ENCODE assay signal across 8 mouse cellular contexts in the genomic region with DNA sequence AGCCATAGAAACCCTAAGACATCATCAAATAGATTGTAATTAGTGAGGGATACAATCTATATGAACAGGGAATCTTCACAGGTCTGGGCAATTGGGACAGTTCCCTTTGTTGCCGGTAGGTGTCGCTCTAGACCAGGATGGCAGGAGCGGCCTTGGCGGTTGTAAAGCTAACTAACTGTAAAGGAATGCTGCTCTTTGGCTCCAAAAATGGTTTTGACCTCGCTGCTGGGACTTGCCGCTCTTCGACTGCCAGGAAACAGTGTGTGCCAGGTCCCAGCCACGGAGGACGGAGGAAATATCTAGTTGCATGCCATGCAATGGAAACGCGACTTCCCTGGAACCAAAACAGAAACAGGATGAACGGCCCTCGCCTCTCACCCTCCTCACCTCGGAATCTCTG. TPM values are rescaled to one million over a fixed set of nuclear protein-coding genes. Genes with fewer than 3 reads are reported as not detected.
A peak's percentile ranks its signal among the peaks of the same experiment; 100 is the strongest.
DNase-seq lines count a peak whose midpoint lies in the region; ATAC-seq and TF ChIP-seq lines count a peak whose summit lies in the region.

No protein-coding gene starts in this region.

- WGBS in hindbrain, embryonic 14.5 days: 16% methylated on average over 14 of the region's 14 CpGs

- H3K36me3 ChIP-seq in hindbrain, embryonic 14.5 days (replicated peaks; ENCODE audit: control insufficient read depth, insufficient read depth): no peaks in the 10 kb centered on the region
- H3K36me3 ChIP-seq in megakaryocyte, embryonic 14.5 days (replicated peaks; ENCODE audit: low read length): no peaks in the 10 kb centered on the region

- H3K9ac ChIP-seq in hindbrain, embryonic 14.5 days: no peak overlapping the region

- intact Hi-C loops in left cerebral cortex, adult 2 months (cut with DNase I): loop anchor here (1.0 to 10.0 kb wide), 3 partner anchors 92 to 282 kb away; partner anchors contain the start of gene Tsen54

- H3K9me3 ChIP-seq in hindbrain, embryonic 14.5 days (ENCODE audit: control insufficient read depth, low read length): no peaks in the 10 kb centered on the region
- H3K9me3 ChIP-seq in megakaryocyte, embryonic 14.5 days: peaks cover 3% of the 10 kb centered on the region; the same call in 1 of the 2 replicates

- H3K4me1 ChIP-seq in hindbrain, embryonic 14.5 days (replicated peaks; ENCODE audit: control insufficient read depth, insufficient read depth, low read length): no peaks in the 10 kb centered on the region
- H3K4me1 ChIP-seq in megakaryocyte, embryonic 14.5 days: peaks cover 14% of the 10 kb centered on the region

- TF ChIP-seq CTCF in left cerebral cortex, adult 2 months (IDR thresholded peaks at IDR 0.05): peak; percentile 100

- no peak overlapping the region for H3K4me2 ChIP-seq in hindbrain, embryonic 14.5 days (replicated peaks)

- ATAC-seq in hindbrain, embryonic 14.5 days (ENCODE audit: low FRiP score): no peak

- peak; percentile 75 for DNase-seq in R1 (ENCODE audit: low read depth, low spot score)
- DNase-seq in cerebellum, postnatal 10 days: peak; percentile 92 to 94
- DNase-seq in frontal cortex, postnatal 25 days (ENCODE audit: low spot score in 2 of 2): peak; percentile 72 to 76
- DNase-seq in hindbrain, embryonic 14.5 days (ENCODE audit: low spot score): peak; percentile 85
- DNase-seq in left cerebral cortex, adult 2 months (ENCODE audit: extremely low spot score in 1 of 2, low spot score in 2 of 2): peak; percentile 72 to 86
- DNase-seq in right cerebral cortex, postnatal 36 days (ENCODE audit: low spot score in 2 of 2): peak; percentile 55 to 58
- DNase-seq in yolk sac, embryonic 10.5 days (ENCODE audit: low spot score): peak; percentile 71

- H3K27ac ChIP-seq in hindbrain, embryonic 14.5 days: no peak overlapping the region
- no peak overlapping the region for H3K27ac ChIP-seq in left cerebral cortex, adult 2 months

- H3K4me3 ChIP-seq in hindbrain, embryonic 14.5 days (replicated peaks; ENCODE audit: low read length): no peak overlapping the region
- no peak overlapping the region for H3K4me3 ChIP-seq in left cerebral cortex, adult 2 months
- peak overlapping the region; percentile 81 for H3K4me3 ChIP-seq in megakaryocyte, embryonic 14.5 days (replicated peaks)

- H3K27me3 ChIP-seq in hindbrain, embryonic 14.5 days (ENCODE audit: control insufficient read depth, insufficient read depth, low read length): no peaks in the 10 kb centered on the region
- H3K27me3 ChIP-seq in megakaryocyte, embryonic 14.5 days (replicated peaks): peaks cover 3% of the 10 kb centered on the region

RNA-seq across cellular contexts. Expression of gene Grb2, which starts 14.2 kb away (rescaled TPM):
- 121 and 139 TPM in 2 replicates for polyA plus RNA-seq in hindbrain, embryonic 14.5 days (2014; fragmentation: Nextera tagmentation; extraction: Ambion mirVana)
- total RNA-seq in left cerebral cortex, adult 2 months (2021): 100 to 1,000 TPM; 186 to 196 TPM
- polyA plus RNA-seq in megakaryocyte, embryonic 14.5 days (2012; ENCODE audit: insufficient read depth, low replicate concordance): 30.1 and 77.5 TPM in 2 replicates

RNA-seq across cellular contexts. Expression of gene Tmem94, which starts 42.6 kb away (rescaled TPM):
- 17.3 and 20.8 TPM in 2 replicates for polyA plus RNA-seq in hindbrain, embryonic 14.5 days (2014; fragmentation: Nextera tagmentation; extraction: Ambion mirVana)
- total RNA-seq in left cerebral cortex, adult 2 months (2021): 10 to 100 TPM; 62.3 to 62.7 TPM
- polyA plus RNA-seq in megakaryocyte, embryonic 14.5 days (2012; ENCODE audit: insufficient read depth, low replicate concordance): 22.7 and 34.8 TPM in 2 replicates
